Mouse (Mus musculus) forebrain, embryonic 11.5 days (tissue): ENCODE data around the gene Park7. TPM values are rescaled to one million over a fixed set of nuclear protein-coding genes. Genes with fewer than 3 reads are reported as not detected.
A peak's percentile ranks its signal among the peaks of the same experiment; 100 is the strongest.

Source experiments
- ATAC-seq: fragments of 200-750 bp; cut with Nextera tagmentation; replicated peaks from 2 replicates; pipeline ENCODE4 v1.8.0; 2017; ENCODE audit warnings: moderate TSS enrichment; ENCODE audit not compliant: low FRiP score
- DNase-seq: peaks from one replicate; pipeline ENCODE4 v3.0.0-alpha.2; 2017; ENCODE audit warnings: low spot score
- H3K27ac ChIP-seq: fragments of 300-500 bp; sonication (generic); 2 replicates; pipeline ENCODE4 v1.5.1; 2014; ENCODE audit warnings: low read depth, low read length
- H3K27me3 ChIP-seq: fragments of 300-500 bp; sonication (generic); 2 replicates; pipeline ENCODE4 v1.6.1; 2014; ENCODE audit warnings: mild to moderate bottlenecking, low read length, mixed read lengths; ENCODE audit not compliant: control insufficient read depth, insufficient read depth
- H3K36me3 ChIP-seq: fragments of 300-500 bp; sonication (generic); 2 replicates; pipeline ENCODE4 v1.6.1; 2014; ENCODE audit warnings: mild to moderate bottlenecking, low read length, moderate library complexity, mixed read lengths; ENCODE audit not compliant: control insufficient read depth, insufficient read depth
- H3K4me1 ChIP-seq: fragments of 300-500 bp; sonication (generic); replicated peaks from 2 replicates; pipeline ENCODE4 v1.6.1; 2014; ENCODE audit warnings: low read length, mixed read lengths; ENCODE audit not compliant: control insufficient read depth, insufficient read depth
- H3K4me2 ChIP-seq: fragments of 300-500 bp; sonication (generic); 2 replicates; pipeline ENCODE4 v1.6.1; 2014; ENCODE audit warnings: low read depth, mild to moderate bottlenecking, low read length, moderate library complexity, mixed read lengths; ENCODE audit not compliant: severe bottlenecking
- H3K4me3 ChIP-seq: fragments of 300-500 bp; sonication (generic); 2 replicates; pipeline ENCODE4 v1.5.1; 2014; ENCODE audit warnings: low read depth, low read length
- H3K9ac ChIP-seq: fragments of 300-500 bp; sonication (generic); 2 replicates; pipeline ENCODE4 v1.6.1; 2014; ENCODE audit warnings: low read length
- H3K9me3 ChIP-seq: fragments of 300-500 bp; sonication (generic); 2 replicates; pipeline ENCODE4 v1.6.1; 2016; ENCODE audit warnings: low read length, mixed read lengths; ENCODE audit not compliant: control insufficient read depth
- whole genome bisulfite sequencing: fragments of 180-500 bp; shearing (Covaris S2); extraction: QIAGEN DNeasy Blood & Tissue Kit; methylation state at CpG from one replicate; pipeline ENCODE4 v1.1.7; 2014; 5-methylcytosine and 5-hydroxymethylcytosine counted together
- polyA plus RNA-seq: library from polyadenylated mRNA; unstranded; fragments of >200 nt; fragmentation: Nextera tagmentation; extraction: Ambion mirVana; gene quantifications from 2 replicates; pipeline ENCODE4 v1.2.1, GENCODE M21; 2014

Park7 gene
- polyA plus RNA-seq, 1 experiment from 2014 or later = 412 TPM

DNA sequence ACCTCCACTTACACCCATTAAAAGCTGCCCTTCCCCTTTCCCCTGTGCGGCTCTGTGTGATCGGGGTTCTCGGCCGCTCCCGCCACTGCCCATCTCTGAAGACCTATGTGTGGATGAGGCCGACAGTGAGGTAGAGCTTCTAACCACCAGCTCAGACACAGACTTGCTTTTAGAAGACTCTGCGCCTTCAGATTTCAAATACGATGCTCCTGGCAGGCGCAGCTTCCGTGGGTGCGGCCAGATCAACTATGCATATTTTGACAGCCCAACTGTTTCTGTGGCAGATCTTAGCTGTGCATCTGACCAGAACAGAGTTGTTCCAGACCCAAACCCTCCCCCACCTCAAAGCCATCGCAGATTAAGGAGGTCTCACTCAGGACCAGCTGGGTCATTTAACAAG lies 47.7 kb downstream of the Park7 start:
- no peak for ATAC-seq
- no peak for DNase-seq
- WGBS = 95% methylated on average over 12 of the region's 12 CpGs
- H3K36me3 ChIP-seq = no peaks in the 10 kb centered on the region; the same call in none of the 2 replicates
- no peak overlapping the region for H3K4me3 ChIP-seq
- 0 out of 2 replicates have a peak, but pooled peaks cover 3% of the 10 kb centered on the region for H3K4me1 ChIP-seq
- H3K4me2 ChIP-seq = no peak overlapping the region
- no peaks in the 10 kb centered on the region for H3K27me3 ChIP-seq
- no peak overlapping the region for H3K9ac ChIP-seq
- no peaks in the 10 kb centered on the region for H3K9me3 ChIP-seq
- no peak overlapping the region for H3K27ac ChIP-seq

DNA sequence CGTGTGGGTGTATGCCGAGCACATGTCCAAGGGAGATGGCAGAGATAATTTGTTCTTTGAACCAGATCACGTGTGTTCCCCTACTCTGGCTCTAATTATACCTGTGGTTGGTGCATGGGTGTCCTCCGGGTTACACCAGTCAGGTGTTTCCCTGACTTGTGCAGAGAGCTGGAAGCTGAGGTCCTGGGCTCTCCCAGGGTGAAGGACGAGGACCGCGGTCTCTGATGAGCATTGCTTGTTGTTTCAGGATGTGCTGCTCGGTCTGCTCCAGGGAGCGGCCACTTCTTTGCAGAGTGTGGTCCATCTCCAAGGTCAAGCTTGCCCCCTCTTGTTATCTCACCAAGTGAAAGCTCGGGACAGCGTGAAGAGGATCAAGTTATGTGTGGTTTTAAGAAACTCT lies 48.2 kb downstream of the Park7 start:
- no peak overlapping the region for H3K4me3 ChIP-seq
- 96% methylated on average over 11 of the region's 11 CpGs for WGBS
- no peaks in the 10 kb centered on the region for H3K27me3 ChIP-seq
- no peak overlapping the region for H3K9ac ChIP-seq
- no peak for ATAC-seq
- no peaks in the 10 kb centered on the region for H3K9me3 ChIP-seq
- no peak for DNase-seq
- H3K4me1 ChIP-seq = 0 out of 2 replicates have a peak, but pooled peaks cover 2% of the 10 kb centered on the region
- no peaks in the 10 kb centered on the region; the same call in none of the 2 replicates for H3K36me3 ChIP-seq
- H3K27ac ChIP-seq = no peak overlapping the region
- H3K4me2 ChIP-seq = no peak overlapping the region

DNA sequence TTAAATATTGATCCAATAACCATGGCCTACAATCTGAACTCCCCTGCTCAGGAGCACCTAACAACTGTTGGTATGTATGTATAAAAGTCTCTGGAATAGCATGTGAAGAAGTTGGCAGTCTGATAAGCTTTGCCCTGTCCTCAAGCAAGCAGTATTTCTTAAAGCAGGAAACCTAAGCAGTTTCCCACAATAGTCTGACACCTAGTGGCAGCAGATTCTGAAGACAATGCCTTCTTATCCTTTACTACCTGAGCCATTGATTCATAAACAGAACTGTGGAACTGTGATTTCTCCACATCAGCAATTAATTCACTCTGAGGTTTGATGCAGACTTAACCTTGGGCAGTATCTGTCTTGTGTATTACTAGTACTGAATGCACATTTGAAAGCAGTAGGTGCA lies 48.9 kb downstream of the Park7 start:
- no peak for ATAC-seq
- H3K9me3 ChIP-seq = no peaks in the 10 kb centered on the region
- no peak for DNase-seq
- no peak overlapping the region for H3K4me2 ChIP-seq
- no peaks in the 10 kb centered on the region for H3K27me3 ChIP-seq
- H3K4me1 ChIP-seq = 0 out of 2 replicates have a peak, but pooled peaks cover 2% of the 10 kb centered on the region
- H3K4me3 ChIP-seq = no peak overlapping the region
- H3K27ac ChIP-seq = no peak overlapping the region
- H3K36me3 ChIP-seq = no peaks in the 10 kb centered on the region; the same call in none of the 2 replicates
- H3K9ac ChIP-seq = no peak overlapping the region

DNA sequence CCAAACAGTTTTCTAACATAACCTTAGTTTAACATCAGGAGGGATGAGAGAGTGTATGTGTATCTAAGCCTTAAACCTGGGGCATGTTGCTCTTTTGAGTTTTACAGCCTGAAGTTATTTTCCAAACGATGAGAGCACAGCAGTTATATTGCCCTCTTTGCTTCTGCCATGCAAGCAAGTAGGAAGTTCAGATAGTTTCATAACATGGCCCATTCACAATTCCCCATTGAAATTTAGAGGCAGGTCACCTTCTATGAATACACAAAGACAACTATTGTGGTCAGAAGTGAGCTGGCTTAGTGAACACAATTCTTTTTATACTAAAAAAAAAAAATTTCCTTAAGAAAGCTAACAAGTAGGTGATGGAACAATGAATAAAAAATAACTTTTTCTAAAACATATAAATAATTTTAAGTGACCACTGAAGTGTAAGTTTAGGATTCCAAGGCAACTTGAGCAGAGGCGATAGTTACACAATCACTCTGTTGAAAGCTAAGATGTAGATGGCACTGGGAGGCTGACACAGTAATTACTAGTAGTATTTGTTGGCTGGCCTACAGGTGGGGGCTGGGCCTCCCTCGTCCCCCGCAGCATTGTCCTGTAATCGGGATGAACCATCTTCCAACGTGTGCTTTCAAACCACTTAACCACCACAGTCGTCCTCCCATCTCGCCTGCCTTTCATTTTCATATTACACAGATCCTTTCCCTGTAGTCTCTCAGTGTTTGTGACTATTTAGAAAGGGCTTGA lies 51.4 kb downstream of the Park7 start:
- no peaks in the 10 kb centered on the region; the same call in none of the 2 replicates for H3K36me3 ChIP-seq
- H3K4me1 ChIP-seq = 0 out of 2 replicates have a peak, but pooled peaks cover 2% of the 10 kb centered on the region
- 49% methylated on average over 8 of the region's 8 CpGs for WGBS
- no peak overlapping the region for H3K4me3 ChIP-seq
- no peak overlapping the region for H3K27ac ChIP-seq
- no peaks in the 10 kb centered on the region for H3K9me3 ChIP-seq
- no peak overlapping the region for H3K9ac ChIP-seq
- no peak for DNase-seq
- no peaks in the 10 kb centered on the region for H3K27me3 ChIP-seq
- H3K4me2 ChIP-seq = no peak overlapping the region
- ATAC-seq = no peak

DNA sequence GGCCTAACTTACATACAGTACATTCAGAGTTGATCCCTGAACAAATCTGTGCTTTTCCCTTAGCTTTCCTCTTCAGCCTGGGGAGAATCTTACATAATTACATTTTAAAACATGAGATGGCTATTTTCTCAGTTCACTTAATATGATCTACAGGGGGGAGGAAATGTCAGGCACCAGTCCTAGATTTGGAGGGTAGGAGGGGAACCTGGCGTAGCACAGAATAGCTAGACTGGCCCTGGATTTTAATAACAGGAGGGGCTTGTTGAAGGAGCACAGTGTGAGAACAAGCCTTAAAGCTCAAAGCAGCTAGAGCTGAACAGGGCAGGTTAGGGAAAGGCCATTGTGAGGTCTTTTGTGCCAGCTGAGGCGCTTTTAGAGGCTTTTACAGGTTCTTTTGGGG lies 53.1 kb downstream of the Park7 start:
- Histone ChIP-seq H3K4me3 (no peak overlapping the region), H3K27me3 (no peaks in the 10 kb centered on the region), H3K27ac (no peak overlapping the region), H3K4me1 (0 out of 2 replicates have a peak, but pooled peaks cover 2% of the 10 kb centered on the region), H3K36me3 (no peaks in the 10 kb centered on the region; the same call in 1 of the 2 replicates), H3K4me2 (no peak overlapping the region), H3K9ac (no peak overlapping the region), H3K9me3 (no peaks in the 10 kb centered on the region)
- 33% methylated on average over 2 of the region's 2 CpGs for WGBS
- DNase-seq (no peak), ATAC-seq (no peak)

DNA sequence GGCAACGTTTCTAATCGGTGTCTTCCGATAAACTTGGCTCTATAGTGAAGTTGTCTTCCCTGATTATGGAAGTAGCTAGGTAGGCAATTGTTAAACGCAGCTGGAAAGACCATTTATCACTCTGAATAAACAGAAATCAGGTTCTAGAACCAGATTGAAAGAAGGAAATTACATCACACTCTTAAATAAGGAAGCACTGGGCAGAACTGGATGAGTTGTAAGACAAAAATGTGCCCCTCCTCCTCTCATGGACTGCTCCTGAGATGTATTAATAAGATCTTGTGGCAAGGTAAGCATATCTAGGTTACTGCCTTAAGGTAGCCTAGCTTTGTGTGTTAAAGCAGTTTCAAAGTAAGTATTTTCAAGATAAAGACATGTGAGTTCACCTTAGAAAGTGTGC lies 53.7 kb downstream of the Park7 start:
- no peaks in the 10 kb centered on the region for H3K36me3 ChIP-seq
- H3K4me1 ChIP-seq = 0 out of 2 replicates have a peak, but pooled peaks cover 2% of the 10 kb centered on the region
- DNase-seq (no peak), ATAC-seq (no peak)
- no peak overlapping the region for H3K27ac ChIP-seq
- no peaks in the 10 kb centered on the region for H3K27me3 ChIP-seq
- H3K4me2 ChIP-seq = no peak overlapping the region
- no peak overlapping the region for H3K4me3 ChIP-seq
- H3K9ac ChIP-seq = no peak overlapping the region
- H3K9me3 ChIP-seq = no peaks in the 10 kb centered on the region
- 94% methylated on average over 4 of the region's 4 CpGs for WGBS

DNA sequence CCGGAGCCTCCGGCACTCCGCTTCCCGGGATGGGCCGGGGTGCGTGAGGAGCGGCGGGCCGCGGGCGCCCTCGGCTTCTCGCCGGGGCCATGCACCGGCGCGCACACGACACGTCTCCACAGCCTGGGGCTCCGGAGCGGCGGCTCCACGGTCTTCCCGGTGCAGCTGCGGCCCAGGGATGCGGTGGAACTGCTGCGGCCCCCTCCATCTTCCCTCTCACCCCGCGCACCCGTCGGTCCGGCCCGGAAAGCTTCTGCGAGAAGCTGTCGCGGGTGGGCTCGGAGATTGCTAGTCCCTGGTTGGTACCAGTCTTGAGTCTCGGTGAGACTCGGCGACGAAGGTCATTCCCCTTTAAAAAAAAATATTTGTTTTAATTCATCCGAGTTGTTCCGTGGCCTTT lies 58.9 kb downstream of the Park7 start:
- under 1% methylated on average over 33 of the region's 43 CpGs for WGBS
- DNase-seq (no peak), ATAC-seq (peak; percentile 76; the same call in 1 of the 2 replicates)
- Histone ChIP-seq H3K4me3 (peak overlapping the region; percentile 63), H3K4me2 (peak overlapping the region; percentile 57), H3K27ac (peak overlapping the region; percentile 96), H3K9ac (peak overlapping the region; percentile 88), H3K4me1 (peaks cover 3% of the 10 kb centered on the region), H3K36me3 (no peaks in the 10 kb centered on the region), H3K9me3 (no peaks in the 10 kb centered on the region), H3K27me3 (peaks cover 2% of the 10 kb centered on the region; the same call in 1 of the 2 replicates)

DNA sequence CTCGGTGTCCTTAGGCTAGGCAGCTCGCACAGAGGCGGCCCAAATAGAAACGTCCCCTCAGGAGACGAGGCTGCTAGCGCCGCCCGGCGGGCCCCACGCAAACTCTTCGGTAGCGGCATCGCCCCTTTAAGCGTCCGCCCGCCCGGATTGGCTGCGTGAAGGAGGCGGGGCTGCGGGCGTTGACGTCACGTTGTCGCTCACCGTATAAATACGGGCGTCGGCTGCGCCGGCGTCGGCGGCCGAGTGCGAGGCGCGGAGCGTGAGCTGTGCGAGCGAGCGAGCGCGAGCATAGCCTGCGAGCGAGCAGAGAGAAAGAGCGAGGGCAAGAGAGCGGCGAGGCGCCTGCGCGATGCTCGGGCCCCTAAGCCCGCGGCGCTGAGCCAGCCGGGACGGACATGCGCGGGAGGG lies 59.4 kb downstream of the Park7 start:
- no peaks in the 10 kb centered on the region for H3K36me3 ChIP-seq
- peak overlapping the region; percentile 63 for H3K4me3 ChIP-seq
- H3K9ac ChIP-seq = peak overlapping the region; percentile 88
- DNase-seq = peak; percentile 99
- peak; percentile 97 for ATAC-seq
- WGBS = under 1% methylated on average over 59 of the region's 59 CpGs
- H3K4me2 ChIP-seq = peak overlapping the region; percentile 57
- peak overlapping the region; percentile 96 for H3K27ac ChIP-seq
- peaks cover 2% of the 10 kb centered on the region; the same call in 1 of the 2 replicates for H3K27me3 ChIP-seq
- peaks cover 3% of the 10 kb centered on the region for H3K4me1 ChIP-seq
- H3K9me3 ChIP-seq = no peaks in the 10 kb centered on the region
